Mouse (Mus musculus) lung, postnatal 36 days (tissue): ENCODE data around the gene Slc9a5.

Experiments used
- DNase-seq: peaks from one replicate; pipeline ENCODE4 v3.0.0; 2022; ENCODE audit warnings: mixed read lengths

Gene Slc9a5

GRCm38 (mm10) chr8:105348450-105349095, at the start of gene Slc9a5:
TSS of gene Slc9a5 (plus strand) at chr8:105348843.
- DNase-seq = peak; percentile 53

GRCm38 (mm10) chr8:105299962-105300361, 48.7 kb upstream of the Slc9a5 start:
- DNase-seq = no peak

GRCm38 (mm10) chr8:105303396-105303795, 45.2 kb upstream of the Slc9a5 start:
- DNase-seq = no peak

GRCm38 (mm10) chr8:105303874-105304273, 44.8 kb upstream of the Slc9a5 start:
- DNase-seq = peak; percentile 34

GRCm38 (mm10) chr8:105304325-105305210, 44.1 kb upstream of the Slc9a5 start:
- DNase-seq = no peak

- peak; percentile 87 for DNase-seq
Measured at GRCm38 (mm10) chr8:105305211-105306145, 43.2 kb upstream of the Slc9a5 start, which contains the start of gene Elmo3. TSS of gene Elmo3 (plus strand) at chr8:105305601.

- DNase-seq = no peak
Measured at GRCm38 (mm10) chr8:105306146-105306691, 42.4 kb upstream of the Slc9a5 start.

- DNase-seq = no peak
Measured at GRCm38 (mm10) chr8:105307670-105308069, 41.0 kb upstream of the Slc9a5 start.

- no peak for DNase-seq
Measured at GRCm38 (mm10) chr8:105308428-105308827, 40.2 kb upstream of the Slc9a5 start.

- no peak for DNase-seq
Measured at GRCm38 (mm10) chr8:105309142-105309847, 39.3 kb upstream of the Slc9a5 start.

- DNase-seq = no peak
Measured at GRCm38 (mm10) chr8:105310118-105310517, 38.5 kb upstream of the Slc9a5 start.

- no peak for DNase-seq
Measured at GRCm38 (mm10) chr8:105311718-105312117, 36.9 kb upstream of the Slc9a5 start.

- no peak for DNase-seq
Measured at GRCm38 (mm10) chr8:105312891-105313481, 35.7 kb upstream of the Slc9a5 start.

GRCm38 (mm10) chr8:105313622-105314402, 34.8 kb upstream of the Slc9a5 start:
- DNase-seq = no peak

GRCm38 (mm10) chr8:105315073-105315769, 33.4 kb upstream of the Slc9a5 start:
- DNase-seq = peak; percentile 43

GRCm38 (mm10) chr8:105317941-105318340, 30.7 kb upstream of the Slc9a5 start:
- peak; percentile 87 for DNase-seq

GRCm38 (mm10) chr8:105318662-105319190, 29.9 kb upstream of the Slc9a5 start:
- peak; percentile 78 for DNase-seq

- no peak for DNase-seq
Measured at GRCm38 (mm10) chr8:105323183-105323582, 25.5 kb upstream of the Slc9a5 start.

- DNase-seq = no peak
Measured at GRCm38 (mm10) chr8:105325641-105326093, 23.0 kb upstream of the Slc9a5 start.
